Mouse (Mus musculus): ENCODE measurements around the gene Cabp1.

Cabp1 gene

DNA sequence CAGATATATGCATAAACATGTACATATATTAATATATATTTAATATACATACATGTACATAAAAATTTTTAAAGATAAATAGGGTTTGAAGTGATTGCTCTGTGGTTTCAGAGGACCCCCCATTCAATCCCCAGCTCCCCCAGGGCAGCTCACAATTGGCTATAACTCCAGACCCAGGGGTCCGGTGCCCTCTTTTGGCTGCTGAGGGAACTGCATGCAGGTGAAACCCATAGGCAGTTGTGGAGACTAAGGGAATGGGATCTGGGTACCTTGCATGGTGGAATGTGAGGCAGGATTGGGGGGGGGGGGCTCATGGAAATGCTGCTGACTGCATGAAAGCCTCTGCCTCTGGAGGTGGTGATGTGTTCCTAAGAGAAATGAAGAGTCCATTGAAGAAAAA is 16.2 kb upstream of the Cabp1 start:
- in situ Hi-C loops (cut with MboI, MseI), result no loop called here

DNA sequence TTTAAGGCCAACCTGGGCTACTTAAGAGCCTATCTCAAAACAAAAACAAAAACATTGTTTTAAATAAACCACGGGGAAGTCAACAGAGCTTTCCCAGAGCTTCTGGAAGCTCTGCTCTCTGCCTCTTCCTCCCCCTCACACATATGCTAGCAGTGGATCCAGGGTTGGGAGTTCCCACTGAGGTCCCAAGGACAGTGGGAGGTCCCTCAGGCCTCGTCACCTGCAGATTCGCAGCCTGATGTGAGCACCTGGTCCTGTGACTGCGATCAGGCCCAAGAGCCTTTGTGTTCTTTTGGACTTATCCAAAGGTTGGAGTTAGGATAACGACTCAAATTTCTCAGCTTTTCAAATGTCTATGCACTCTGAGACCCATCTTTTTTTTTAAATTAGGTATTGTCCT is 14.4 kb upstream of the Cabp1 start:
- in situ Hi-C loops (cut with MboI, MseI), result no loop called here

- in situ Hi-C loops (cut with MboI, MseI), result no loop called here
Measured at GRCm38 (mm10) chr5:115207892-115208291, 13.7 kb upstream of the Cabp1 start.

GRCm38 (mm10) chr5:115207244-115207643 is 13.1 kb upstream of the Cabp1 start:
- in situ Hi-C loops (cut with MboI, MseI), result no loop called here

DNA sequence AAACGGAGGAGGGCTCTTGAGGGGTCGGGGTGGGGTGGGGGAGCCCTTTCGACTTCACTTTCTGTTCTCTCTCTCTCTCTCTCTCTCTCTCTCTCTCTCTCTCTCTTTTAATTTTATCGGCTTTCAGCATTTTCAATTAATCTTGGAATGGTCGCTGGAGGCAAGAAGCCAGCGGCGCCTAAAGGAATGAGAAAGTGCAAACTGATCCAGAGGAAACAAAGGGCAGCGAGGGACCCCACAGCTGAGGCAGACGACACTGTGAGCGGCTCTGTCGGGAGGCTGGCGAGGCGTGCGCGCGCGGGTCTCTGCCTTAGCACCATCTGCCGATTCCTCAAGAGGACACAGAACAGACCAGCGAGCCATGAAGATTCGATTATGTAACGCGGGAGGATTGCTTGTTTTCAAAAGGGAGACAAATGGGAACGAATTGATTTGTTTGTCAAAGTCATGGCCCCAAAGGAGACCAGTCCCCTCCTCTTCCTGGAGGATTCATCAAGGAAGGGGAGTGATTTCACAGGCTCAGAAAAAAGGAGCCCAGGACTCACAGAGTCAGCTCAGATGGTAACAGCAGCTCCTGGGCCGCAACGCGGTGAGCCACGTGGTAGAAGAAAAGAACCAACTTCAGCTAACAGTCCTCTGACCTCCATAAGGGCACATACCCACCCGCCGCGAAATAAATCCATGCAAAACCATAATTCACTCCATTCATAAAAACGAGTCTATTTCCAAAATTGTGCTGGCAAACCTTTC is 10.6 kb upstream of the Cabp1 start:
- in situ Hi-C loops (cut with MboI, MseI), result no loop called here

GRCm38 (mm10) chr5:115203735-115204561 is 9.8 kb upstream of the Cabp1 start:
- in situ Hi-C loops (cut with MboI, MseI), result no loop called here

DNA sequence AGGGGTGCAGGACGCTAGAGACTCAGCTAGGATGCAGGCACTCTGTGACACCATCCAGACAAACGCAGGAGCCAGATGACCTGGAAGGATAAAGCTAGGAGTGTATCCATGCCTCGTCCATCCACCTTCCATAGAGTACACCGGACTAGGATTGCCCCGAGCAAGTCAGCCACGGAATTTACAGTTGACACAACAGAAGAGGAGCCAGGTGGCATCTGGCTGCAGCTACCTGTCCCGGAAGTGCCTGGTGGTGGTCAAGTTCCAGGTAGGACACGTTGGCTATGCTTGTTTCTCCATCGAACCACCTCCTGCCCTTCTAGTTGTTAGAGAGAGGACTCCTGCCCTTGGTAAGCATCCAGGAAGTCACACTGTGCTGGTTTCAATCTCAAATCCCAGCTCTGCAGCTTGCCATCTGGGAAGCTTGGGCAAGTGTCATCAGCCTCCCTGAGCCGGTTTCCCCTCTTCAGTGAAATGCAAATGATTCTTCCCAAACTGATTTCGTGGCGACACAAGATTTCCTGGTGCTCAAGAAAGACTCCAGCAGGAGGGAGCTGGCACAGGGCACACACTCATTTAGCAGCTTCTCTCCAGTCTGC is 543 bp upstream of the Cabp1 start:
- in situ Hi-C loops (cut with MboI, MseI), result no loop called here

DNA sequence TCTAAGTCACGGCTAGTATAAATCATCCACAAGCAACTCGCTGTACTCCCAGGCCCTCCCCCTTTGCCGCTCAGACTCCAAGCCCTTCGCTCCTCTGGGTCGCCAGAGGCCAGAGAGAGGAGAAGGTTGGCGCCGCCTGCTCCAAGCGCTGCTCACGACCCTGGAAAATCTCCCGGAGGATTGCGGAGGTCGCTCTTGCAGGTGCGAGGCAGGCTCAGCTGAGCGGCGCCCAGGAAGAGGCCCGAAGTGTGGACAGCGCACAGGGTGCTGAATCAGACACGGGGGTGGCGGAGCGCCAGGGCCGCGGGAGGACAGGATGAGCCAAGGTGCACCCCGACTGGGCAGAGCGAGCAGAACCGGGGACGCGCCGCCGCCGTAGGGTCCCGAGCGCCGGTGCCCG is 955 bp downstream of the Cabp1 start:
- in situ Hi-C loops (cut with MboI, MseI), result no loop called here

- in situ Hi-C loops (cut with MboI, MseI), result no loop called here
Measured at GRCm38 (mm10) chr5:115192828-115193195, 1.4 kb downstream of the Cabp1 start.

- in situ Hi-C loops (cut with MboI, MseI), result no loop called here
Measured at GRCm38 (mm10) chr5:115191880-115192827, 2.0 kb downstream of the Cabp1 start.

- in situ Hi-C loops (cut with MboI, MseI), result no loop called here
Measured at GRCm38 (mm10) chr5:115190081-115190480, 4.1 kb downstream of the Cabp1 start.

DNA sequence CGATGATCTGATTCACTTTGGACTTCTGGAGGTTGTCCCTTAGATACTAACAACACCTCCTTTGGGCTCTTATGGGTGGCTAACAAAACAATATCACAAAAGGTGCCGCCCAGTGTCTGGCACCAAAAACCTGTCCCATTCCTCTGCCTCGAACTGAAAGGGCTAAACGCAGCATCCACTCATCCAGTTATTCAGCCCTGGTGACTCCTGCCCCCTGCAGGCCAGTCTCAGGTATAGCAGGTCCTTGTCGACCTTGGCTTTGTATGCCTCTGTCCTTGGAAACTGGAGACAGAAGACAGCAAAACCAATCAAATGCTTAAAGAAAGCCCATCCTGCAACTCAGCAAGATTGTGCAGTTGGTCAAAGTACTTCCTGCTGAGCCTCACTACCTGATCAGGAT is 5.4 kb downstream of the Cabp1 start:
- in situ Hi-C loops (cut with MboI, MseI), result loop anchor here (5.0 kb wide), 1 partner anchor 43 kb away; no protein-coding TSS in a partner anchor

- in situ Hi-C loops (cut with MboI, MseI), result loop anchor here (5.0 kb wide), 1 partner anchor 45 kb away; no protein-coding TSS in a partner anchor
Measured at GRCm38 (mm10) chr5:115187188-115188131, 6.7 kb downstream of the Cabp1 start.

DNA sequence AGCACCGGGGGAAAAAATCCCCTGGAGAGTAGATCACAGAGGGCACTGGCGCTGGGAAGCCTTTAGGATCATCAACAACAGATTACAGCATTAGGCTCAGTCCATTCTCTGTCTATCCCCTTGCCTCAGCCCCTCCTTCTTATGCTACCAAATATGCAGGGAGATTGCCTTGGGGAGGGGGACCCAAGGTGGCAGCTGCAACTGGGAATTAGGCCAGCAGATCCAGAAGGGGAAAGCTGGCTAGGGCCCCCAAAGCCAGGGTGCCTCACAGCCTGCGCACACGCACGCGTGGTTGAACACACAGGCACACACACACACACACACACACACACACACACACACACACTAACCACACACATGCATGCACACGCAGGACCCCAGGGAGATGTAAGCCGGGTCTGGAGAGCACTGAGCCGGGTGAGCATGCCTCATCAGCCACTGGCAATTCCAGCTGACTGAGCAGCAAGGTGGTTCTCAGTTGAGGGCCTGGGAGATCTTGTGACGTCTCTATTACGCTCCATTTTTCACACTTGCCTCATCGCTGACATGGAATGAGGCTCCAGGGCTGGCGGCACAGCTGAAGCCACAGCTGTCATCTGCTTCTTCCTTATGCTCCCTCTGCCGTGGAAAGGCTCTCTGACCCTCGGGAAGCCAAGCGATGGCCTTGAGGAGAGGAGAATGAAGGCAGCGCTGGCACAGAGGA is 7.7 kb downstream of the Cabp1 start:
- in situ Hi-C loops (cut with MboI, MseI), result loop anchor here (5.0 kb wide), 1 partner anchor 46 kb away; no protein-coding TSS in a partner anchor

GRCm38 (mm10) chr5:115184726-115185125 is 9.5 kb downstream of the Cabp1 start:
- in situ Hi-C loops (cut with MboI, MseI), result loop anchor here (5.0 kb wide), 1 partner anchor 48 kb away; no protein-coding TSS in a partner anchor

DNA sequence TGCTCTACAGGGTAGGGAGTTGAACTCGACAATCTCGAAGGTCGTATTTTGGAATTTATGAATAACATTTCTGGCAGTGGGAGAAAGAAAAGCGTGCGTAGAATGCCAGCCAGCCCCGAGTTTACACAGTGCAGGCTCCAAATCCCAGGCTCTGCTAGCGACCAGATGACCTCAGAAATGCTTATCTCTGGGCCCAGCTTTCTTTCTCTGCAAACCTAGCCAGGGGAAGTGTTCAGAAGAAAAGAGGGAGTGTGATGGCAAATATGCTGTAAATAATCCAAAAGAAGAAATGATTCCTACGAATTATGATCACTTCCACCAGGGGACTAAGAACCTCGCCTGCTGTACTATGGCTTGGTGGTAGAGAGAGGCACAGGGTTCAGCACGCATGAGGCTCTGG is 10.7 kb downstream of the Cabp1 start:
- in situ Hi-C loops (cut with MboI, MseI), result no loop called here

GRCm38 (mm10) chr5:115182925-115183324 is 11.3 kb downstream of the Cabp1 start:
- in situ Hi-C loops (cut with MboI, MseI), result no loop called here

DNA sequence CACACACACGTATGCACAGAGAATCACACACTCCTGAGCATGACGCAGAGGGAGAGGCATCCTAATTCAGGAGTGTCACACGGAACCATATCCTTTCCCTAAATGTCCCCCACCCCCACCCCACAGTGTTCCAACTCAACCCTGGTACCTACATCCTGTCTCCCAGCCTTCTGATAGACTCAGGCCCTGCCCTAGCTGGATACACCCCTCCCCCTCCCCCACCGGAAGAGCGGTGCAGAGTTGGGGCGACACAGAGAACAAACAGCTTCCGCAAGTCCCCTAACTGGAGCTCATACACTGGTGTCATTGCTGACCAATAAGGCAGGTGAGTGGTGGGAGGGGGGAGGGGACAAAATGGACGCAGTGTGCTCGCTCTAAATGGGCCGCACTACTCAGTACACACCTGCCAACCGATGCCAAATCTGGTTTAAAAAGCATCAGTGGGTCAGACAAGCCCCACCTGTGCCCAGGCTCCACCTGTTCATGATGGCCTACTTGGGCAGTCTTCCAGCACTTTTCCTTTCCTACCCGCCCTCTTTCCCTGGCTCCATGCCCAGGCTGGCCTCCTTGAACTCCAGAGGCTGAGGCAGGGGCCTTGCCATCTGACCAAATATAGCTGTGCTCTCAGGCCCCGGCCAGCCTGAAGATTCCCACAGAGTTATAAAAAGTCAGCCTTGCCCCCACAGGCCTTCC is 12.8 kb downstream of the Cabp1 start:
- in situ Hi-C loops (cut with MboI, MseI), result no loop called here

- in situ Hi-C loops (cut with MboI, MseI), result no loop called here
Measured at GRCm38 (mm10) chr5:115179596-115179995, 14.6 kb downstream of the Cabp1 start.

Measured in T-helper 2 cell (primary cell).